Mouse (Mus musculus): ENCODE measurements around the gene Gpr161.
A peak's percentile ranks its signal among the peaks of the same experiment; 100 is the strongest.

Gene Gpr161

DNA sequence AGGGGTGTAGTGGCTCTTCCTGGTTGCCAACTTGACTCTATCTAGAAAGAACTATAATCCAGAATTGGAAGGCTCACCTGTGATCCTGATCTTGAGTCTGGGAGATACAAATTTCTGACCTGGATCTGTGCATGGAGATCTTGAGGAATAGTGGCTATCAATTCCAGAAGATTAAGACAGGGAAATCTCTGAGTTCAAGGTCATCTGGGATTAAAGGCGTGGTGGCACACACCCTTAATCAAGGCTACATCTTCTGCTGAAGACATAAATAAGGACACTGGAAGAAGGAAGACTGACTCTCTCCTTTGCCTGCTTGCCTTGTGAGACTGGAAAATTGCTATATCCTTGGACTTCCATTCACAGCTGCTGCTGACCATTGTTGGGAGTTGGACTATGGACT lies at the start of gene Gpr161:
Gpr161 (plus strand) TSS at position 301 of the 400 bp plus-strand sequence.
- no peak for DNase-seq

GRCm38 (mm10) chr1:165246587-165246986 lies 49.0 kb upstream of the Gpr161 start:
- no peak for DNase-seq

DNA sequence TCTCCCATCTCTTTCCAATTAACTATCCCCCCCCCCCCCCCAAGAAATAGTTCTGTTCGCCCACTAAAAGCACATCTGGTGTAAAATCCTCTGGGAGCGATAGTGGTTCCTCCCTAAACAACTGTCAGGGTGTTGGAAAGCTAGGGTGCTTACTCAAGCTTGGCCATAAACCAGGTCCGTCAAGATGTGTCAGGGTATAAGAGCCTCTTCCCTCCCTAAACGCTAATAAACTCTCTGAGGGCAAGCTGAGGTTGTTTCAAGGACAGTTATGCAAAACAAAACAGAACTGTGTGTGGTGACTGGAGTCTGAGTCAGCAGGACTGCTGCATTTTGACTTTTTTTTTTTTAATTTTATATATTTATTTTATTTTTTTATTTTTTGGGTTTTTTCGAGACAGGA lies 48.5 kb upstream of the Gpr161 start:
- DNase-seq, result no peak

GRCm38 (mm10) chr1:165247788-165248187 lies 47.8 kb upstream of the Gpr161 start:
- DNase-seq, result no peak

DNA sequence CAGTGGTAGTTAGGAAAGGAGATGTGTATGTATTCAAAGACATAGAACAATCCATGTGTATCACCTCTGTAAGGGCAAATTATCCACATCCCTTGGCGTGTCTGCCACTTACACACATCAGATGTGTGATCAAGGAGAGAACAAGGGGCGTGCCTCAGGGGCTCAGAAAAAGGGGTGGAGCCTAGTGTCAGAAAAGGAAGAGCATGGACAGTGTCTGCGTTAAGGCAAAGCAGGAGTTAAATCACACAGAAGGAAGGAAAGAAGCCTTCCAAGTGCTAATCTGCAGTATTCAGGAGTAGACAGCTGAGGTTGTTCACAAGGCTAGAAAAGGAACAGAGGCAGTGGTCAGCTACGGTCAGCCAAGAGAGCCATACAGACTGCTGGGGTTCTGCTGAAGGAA lies 46.7 kb upstream of the Gpr161 start:
- no peak for DNase-seq

GRCm38 (mm10) chr1:165250546-165250945 lies 45.0 kb upstream of the Gpr161 start:
- no peak for DNase-seq

DNA sequence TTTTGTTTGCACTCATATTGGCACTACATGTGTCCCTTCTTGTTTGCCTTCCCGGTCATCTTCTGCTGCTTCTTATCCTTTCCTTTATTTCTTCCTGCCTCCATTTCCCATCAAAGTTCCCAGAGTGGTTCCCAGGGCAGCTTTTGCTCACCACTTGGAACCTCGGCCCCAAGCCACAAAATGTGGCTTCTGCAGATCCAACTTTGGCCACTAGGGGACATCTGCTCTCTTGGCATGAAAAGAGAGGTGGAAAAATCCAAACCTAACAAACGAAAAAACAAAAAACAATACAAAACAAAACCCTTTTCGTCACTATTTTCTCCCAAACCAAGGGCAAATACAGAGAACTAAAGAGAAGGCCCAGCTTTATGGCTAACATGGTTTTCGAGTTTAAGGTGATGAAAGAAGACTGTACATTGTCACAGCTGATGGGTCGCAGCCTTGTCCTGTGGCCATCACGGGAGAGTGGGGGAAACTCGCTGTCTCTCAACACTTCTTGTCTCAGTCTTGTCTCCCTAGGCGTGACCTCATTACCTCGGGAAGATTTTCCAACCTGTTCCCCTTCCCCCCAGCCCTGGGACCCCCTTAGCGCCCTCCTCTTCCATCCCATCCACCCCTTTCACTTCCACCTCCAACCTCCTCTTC lies 43.4 kb upstream of the Gpr161 start:
- peak; percentile 31 to 74 for DNase-seq

GRCm38 (mm10) chr1:165274946-165275345 lies 20.6 kb upstream of the Gpr161 start:
- DNase-seq, result no peak

GRCm38 (mm10) chr1:165280741-165281140 lies 14.8 kb upstream of the Gpr161 start:
- DNase-seq, result no peak

- peak; percentile 75 to 87 for DNase-seq
Measured at GRCm38 (mm10) chr1:165281351-165282221, 14.0 kb upstream of the Gpr161 start.

DNA sequence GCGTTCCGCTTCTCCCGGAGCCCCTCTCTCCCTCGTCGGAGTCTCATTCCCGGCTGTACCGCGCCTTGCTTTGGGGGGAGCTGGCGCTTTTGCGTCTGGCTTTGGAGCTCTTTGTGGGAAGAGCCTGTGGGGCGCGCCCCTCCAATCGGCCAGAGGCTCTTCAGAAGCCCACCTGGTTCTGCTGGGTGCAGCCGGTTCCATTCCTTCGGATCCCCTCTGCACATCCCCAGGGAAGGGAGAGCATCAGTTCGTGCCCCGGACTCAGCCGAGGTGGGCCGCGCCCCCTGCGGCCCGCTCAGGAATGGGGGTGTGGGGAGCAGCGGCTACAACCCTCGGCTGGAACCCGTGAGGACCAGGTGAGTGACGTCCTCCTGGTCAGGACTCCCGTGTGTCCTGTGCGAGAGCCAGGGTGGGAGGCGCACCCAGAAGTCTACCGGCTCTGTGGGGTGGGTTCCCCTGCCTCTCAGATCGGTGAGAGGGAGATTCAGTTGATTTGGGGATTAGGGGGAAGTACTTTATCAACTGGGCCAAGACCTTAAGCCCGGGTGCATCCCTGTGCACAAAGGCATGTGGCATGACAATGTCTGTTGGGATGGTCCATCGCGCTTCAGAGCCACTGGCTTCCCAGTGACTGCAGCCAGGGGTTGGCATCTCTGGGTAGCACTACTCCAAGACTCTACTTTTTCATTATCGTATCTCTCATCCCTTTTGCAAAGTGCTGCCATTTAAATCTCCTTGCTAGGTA lies 13.2 kb upstream of the Gpr161 start:
- DNase-seq, result peak; percentile 13 to 27

GRCm38 (mm10) chr1:165282967-165283345 lies 12.6 kb upstream of the Gpr161 start:
- no peak for DNase-seq

GRCm38 (mm10) chr1:165284096-165284495 lies 11.5 kb upstream of the Gpr161 start:
- DNase-seq, result no peak

GRCm38 (mm10) chr1:165288165-165288564 lies 7.4 kb upstream of the Gpr161 start:
- DNase-seq, result no peak

GRCm38 (mm10) chr1:165289831-165290230 lies 5.8 kb upstream of the Gpr161 start:
- DNase-seq, result peak; percentile 31 to 40

DNA sequence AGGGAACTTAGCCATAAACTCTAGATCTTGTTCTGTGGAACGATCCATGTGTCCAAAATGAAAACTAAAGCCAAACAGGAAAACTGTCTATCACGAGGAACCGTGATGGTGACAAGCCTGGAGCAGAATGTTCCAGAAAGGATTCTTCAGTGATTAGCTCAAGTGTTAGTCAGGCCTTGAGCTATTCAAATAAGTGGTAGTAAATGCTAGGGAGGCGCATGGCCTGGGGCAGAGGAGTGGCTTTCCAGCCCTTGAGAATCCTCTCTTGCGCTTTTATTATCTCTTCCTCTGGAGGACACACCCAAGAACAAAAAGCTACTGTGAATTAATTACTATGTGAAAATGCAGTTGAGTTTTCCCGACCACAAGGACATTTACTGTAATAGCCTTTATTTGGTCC lies 4.0 kb upstream of the Gpr161 start:
- no peak for DNase-seq

DNA sequence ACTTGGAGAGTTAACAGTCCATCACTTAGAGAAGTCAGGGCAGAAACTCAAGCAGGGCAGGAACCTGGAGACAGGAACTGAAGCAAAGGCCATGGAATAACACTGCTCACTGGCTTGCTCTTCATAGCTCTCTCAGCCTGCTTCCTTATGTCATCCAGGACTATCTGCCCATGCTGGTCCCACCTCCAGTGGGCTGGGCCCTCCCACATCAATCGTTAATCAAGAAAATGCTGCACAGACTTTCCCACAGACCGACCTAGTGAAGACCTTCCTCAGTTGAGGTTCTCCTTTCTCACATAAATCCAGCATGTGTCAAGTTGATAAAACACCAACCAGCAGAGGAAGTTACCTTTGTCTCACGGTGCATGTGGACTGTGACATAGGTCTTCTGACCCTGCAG lies 5.5 kb downstream of the Gpr161 start:
- no peak for DNase-seq

- DNase-seq, result no peak
Measured at GRCm38 (mm10) chr1:165301567-165301966, 6.0 kb downstream of the Gpr161 start.

- DNase-seq, result peak; percentile 25 to 60
Measured at GRCm38 (mm10) chr1:165302455-165303208, 7.0 kb downstream of the Gpr161 start.

DNA sequence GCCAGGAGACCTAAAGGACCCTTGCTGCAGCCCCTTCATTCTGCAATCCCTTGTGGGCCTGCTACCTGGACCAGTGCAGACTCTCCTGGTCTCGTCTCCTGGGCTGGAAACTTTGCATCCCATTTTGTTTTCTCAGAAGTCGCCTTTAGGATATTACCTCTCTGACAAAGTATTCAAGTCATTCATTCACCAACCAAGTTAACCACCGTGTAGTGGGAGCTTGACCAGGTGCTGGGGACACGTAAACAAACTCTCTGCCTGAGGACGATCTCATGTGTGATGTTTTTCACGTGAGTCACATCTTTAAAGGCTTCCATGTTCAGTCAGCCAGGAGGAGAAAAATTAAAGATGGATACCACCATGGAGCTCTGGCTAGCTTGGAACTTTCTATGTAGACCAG lies 7.6 kb downstream of the Gpr161 start:
- DNase-seq, result no peak

- no peak for DNase-seq
Measured at GRCm38 (mm10) chr1:165304341-165304740, 8.8 kb downstream of the Gpr161 start.

DNA sequence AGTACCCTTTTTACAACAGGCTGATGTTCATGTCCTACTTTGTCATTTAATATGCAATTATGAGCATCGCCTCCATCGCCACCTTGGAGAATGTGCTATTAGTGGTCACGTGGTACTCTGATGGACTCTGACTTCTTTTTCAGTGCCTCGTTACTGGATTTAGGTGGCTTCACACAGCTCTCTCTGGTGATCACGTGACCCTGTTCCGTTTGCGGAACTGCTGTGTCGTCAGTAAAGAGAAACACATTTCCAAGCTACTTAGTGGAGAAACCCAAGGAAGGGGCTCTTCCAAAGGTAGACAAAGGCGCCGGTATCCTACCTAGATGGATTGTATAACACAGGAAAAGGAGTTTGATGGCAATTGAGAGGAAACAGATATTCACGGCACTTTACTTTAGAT lies 12.6 kb downstream of the Gpr161 start:
- no peak for DNase-seq

DNA sequence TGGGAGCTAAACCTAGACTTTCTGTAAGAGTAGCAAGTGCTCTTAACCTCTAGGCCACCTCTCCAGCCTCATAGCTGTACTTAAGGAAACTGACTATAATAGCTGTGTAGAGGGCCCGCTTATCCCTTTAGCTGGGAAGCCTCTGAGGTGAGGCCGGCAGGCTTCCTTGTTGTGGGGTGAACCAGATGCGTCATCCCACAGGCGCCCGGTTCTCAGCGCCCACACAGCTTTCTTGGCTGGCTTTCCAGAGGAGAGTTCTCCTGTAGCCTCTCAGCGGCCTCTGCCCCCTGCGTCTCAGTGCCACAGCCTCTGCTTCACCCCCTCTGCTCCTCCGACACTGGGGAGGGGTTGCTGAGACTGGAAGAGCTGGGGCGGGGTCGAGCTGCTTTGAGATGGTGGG lies 20.8 kb downstream of the Gpr161 start:
- no peak for DNase-seq
